Mouse (Mus musculus) ES-Bruce4 (cell line): ENCODE results near the gene Bod1.

Experiments used
- CTCF ChIP-seq: IDR thresholded peaks from one replicate; pipeline ENCODE4 v1.8.1; 2011; ENCODE audit warnings: low read depth, low read length
- EP300 ChIP-seq: IDR thresholded peaks from 2 replicates; pipeline ENCODE4 v1.6.1; 2011; ENCODE audit warnings: low read depth, low read length; ENCODE audit not compliant: insufficient read depth
- POLR2A ChIP-seq: IDR thresholded peaks from one replicate; pipeline ENCODE4 v1.8.1; 2011; ENCODE audit warnings: low read length; ENCODE audit not compliant: insufficient read depth

DNA sequence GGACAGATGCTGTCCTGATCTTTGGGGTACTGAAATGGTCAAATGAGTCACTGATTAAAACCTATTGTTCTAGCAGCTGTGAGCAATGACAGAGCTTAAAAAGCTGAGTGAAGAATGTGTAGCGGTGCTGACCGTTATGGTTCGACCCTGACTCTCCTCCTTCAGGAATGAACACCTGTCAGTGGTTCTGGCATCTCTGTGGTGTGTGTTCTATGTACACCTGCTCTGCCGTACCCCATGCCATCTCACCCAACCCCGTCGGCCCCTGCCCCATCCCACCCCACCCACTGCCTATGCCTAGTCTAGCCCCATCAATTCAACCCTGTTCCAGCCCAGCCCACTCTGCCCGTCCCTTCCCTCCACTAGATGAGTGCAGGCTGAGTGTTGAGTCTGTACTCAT, 9.5 kb downstream of the Bod1 start:
- TF ChIP-seq CTCF, result no peak
- TF ChIP-seq POLR2A, result no peak
- TF ChIP-seq EP300, result no peak
